Mouse (Mus musculus) cerebellum, adult 2 months (tissue): ENCODE results near the gene 1700057G04Rik.

ENCODE experiments used
- CTCF ChIP-seq: fragments of 200-500 bp; IDR thresholded peaks from 2 replicates; pipeline ENCODE4 v1.5.1; 2011; ENCODE audit warnings: low read depth, mild to moderate bottlenecking, control low read depth, low read length, moderate library complexity, borderline replicate concordance; ENCODE audit not compliant: insufficient read depth
- POLR2A ChIP-seq: fragments of 200-500 bp; IDR thresholded peaks from 2 replicates; pipeline ENCODE4 v1.6.1; 2011; ENCODE audit warnings: low read length, control low read depth, borderline replicate concordance; ENCODE audit not compliant: insufficient read depth

- no peak for TF ChIP-seq POLR2A
- TF ChIP-seq CTCF = no peak
These were observed 3.5 kb upstream of the 1700057G04Rik start for GRCm38 (mm10) chr9:92305620-92306220.
